Mouse (Mus musculus) E14TG2a.4 (cell line): ENCODE results near the gene Hnrnpll.

Experiments used
- H3K27me3 ChIP-seq: 2 replicates; pipeline ENCODE4 v1.6.1; 2014; ENCODE audit warnings: low read length, control low read depth; ENCODE audit not compliant: insufficient read depth
- H3K36me3 ChIP-seq: 2 replicates; pipeline ENCODE4 v1.6.1; 2014; ENCODE audit warnings: low read length, control low read depth; ENCODE audit not compliant: insufficient read depth
- H3K4me1 ChIP-seq: replicated peaks from 2 replicates; pipeline ENCODE4 v1.6.1; 2014; ENCODE audit warnings: low read depth, low read length, control low read depth
- H3K4me3 ChIP-seq: replicated peaks from 2 replicates; pipeline ENCODE4 v1.5.1; 2014; ENCODE audit warnings: mild to moderate bottlenecking, low read length
- H3K9me3 ChIP-seq: 2 replicates; pipeline ENCODE4 v1.6.1; 2014; ENCODE audit warnings: low read length, control low read depth
- CTCF ChIP-seq: conservative IDR thresholded peaks from 2 replicates; pipeline ENCODE4 v1.5.1; 2014; ENCODE audit warnings: low read length
- NANOG ChIP-seq: IDR thresholded peaks from 2 replicates; pipeline ENCODE4 v1.6.1; 2014; ENCODE audit warnings: borderline replicate concordance, low read length, mixed read lengths
- POU5F1 ChIP-seq: IDR thresholded peaks from 2 replicates; pipeline ENCODE4 v1.6.1; 2014; ENCODE audit warnings: low read length, borderline replicate concordance

The Hnrnpll gene

GRCm38 (mm10) chr17:79981758-79982481 is 80.2 kb downstream of the Hnrnpll start:
- 0 out of 2 replicates have a peak overlapping the region, but pooled peaks have one; percentile 7 for H3K4me3 ChIP-seq
- peaks cover 17% of the 10 kb centered on the region for H3K9me3 ChIP-seq
- peaks cover 59% of the 10 kb centered on the region for H3K4me1 ChIP-seq
- no peak for TF ChIP-seq CTCF
- TF ChIP-seq POU5F1 = no peak
- TF ChIP-seq NANOG = no peak
- H3K27me3 ChIP-seq = peaks cover 23% of the 10 kb centered on the region
- H3K36me3 ChIP-seq = no peaks in the 10 kb centered on the region

GRCm38 (mm10) chr17:79981348-79981747 is 80.8 kb downstream of the Hnrnpll start:
- Histone ChIP-seq H3K36me3 (no peaks in the 10 kb centered on the region), H3K4me1 (peaks cover 65% of the 10 kb centered on the region), H3K4me3 (no peak overlapping the region), H3K27me3 (peaks cover 23% of the 10 kb centered on the region), H3K9me3 (peaks cover 17% of the 10 kb centered on the region)
- TF ChIP-seq POU5F1 (no peak), CTCF (no peak), NANOG (no peak)

- Histone ChIP-seq H3K36me3 (no peaks in the 10 kb centered on the region), H3K4me1 (peaks cover 72% of the 10 kb centered on the region), H3K9me3 (peaks cover 17% of the 10 kb centered on the region), H3K4me3 (peak overlapping the region; percentile 61; the same call in 1 of the 2 replicates), H3K27me3 (peaks cover 23% of the 10 kb centered on the region)
- TF ChIP-seq NANOG = no peak
- TF ChIP-seq POU5F1 = no peak
- TF ChIP-seq CTCF = no peak
Measured at GRCm38 (mm10) chr17:79980421-79981120, 81.6 kb downstream of the Hnrnpll start.
